Mouse (Mus musculus): ENCODE measurements around the gene Nsg2.
"Not testable (repeated sequence)": the region's sequence is repeated elsewhere in the genome, so short reads cannot be mapped to it uniquely, and the experiment has no call there.

Nsg2 gene

GRCm38 (mm10) chr11:32000281-32000680 is at the start of gene Nsg2:
Gene Nsg2, plus strand, starts transcription at chr11:32000463.
- peak; percentile 81 to 85 for DNase-seq (ENCODE audit: low read depth in 2 of 2, low spot score in 2 of 2)

- no peak for DNase-seq (ENCODE audit: low read depth in 2 of 2, low spot score in 2 of 2)
Observed at GRCm38 (mm10) chr11:31960071-31960470, 40.2 kb upstream of the Nsg2 start.

GRCm38 (mm10) chr11:31963993-31964392 is 36.3 kb upstream of the Nsg2 start:
- peak; percentile 13 to 27 for DNase-seq (ENCODE audit: low read depth in 2 of 2, low spot score in 2 of 2)

- no peak for DNase-seq (ENCODE audit: low read depth in 2 of 2, low spot score in 2 of 2)
Observed at GRCm38 (mm10) chr11:31965256-31966134, 34.8 kb upstream of the Nsg2 start, which contains the start of gene 4930524B15Rik. Gene 4930524B15Rik, plus strand, starts transcription at chr11:31965592.

- DNase-seq (ENCODE audit: low read depth in 2 of 2, low spot score in 2 of 2), result no peak
Observed at GRCm38 (mm10) chr11:31974132-31974531, 26.1 kb upstream of the Nsg2 start.

GRCm38 (mm10) chr11:31974826-31975225 is 25.4 kb upstream of the Nsg2 start:
- no peak for DNase-seq (ENCODE audit: low read depth in 2 of 2, low spot score in 2 of 2)

- no peak for DNase-seq (ENCODE audit: low read depth in 2 of 2, low spot score in 2 of 2)
Observed at GRCm38 (mm10) chr11:31975678-31976077, 24.6 kb upstream of the Nsg2 start.

- no peak for DNase-seq (ENCODE audit: low read depth in 2 of 2, low spot score in 2 of 2)
Observed at GRCm38 (mm10) chr11:31976137-31976536, 24.1 kb upstream of the Nsg2 start.

GRCm38 (mm10) chr11:31980089-31980488 is 20.2 kb upstream of the Nsg2 start:
- DNase-seq (ENCODE audit: low read depth in 2 of 2, low spot score in 2 of 2), result not testable (repeated sequence)

- no peak for DNase-seq (ENCODE audit: low read depth in 2 of 2, low spot score in 2 of 2)
Observed at GRCm38 (mm10) chr11:31981830-31982229, 18.4 kb upstream of the Nsg2 start.

- DNase-seq (ENCODE audit: low read depth in 2 of 2, low spot score in 2 of 2), result not testable (repeated sequence)
Observed at GRCm38 (mm10) chr11:31982247-31982943, 17.9 kb upstream of the Nsg2 start.

GRCm38 (mm10) chr11:31983249-31983648 is 17.0 kb upstream of the Nsg2 start:
- DNase-seq (ENCODE audit: low read depth in 2 of 2, low spot score in 2 of 2), result no peak

- DNase-seq (ENCODE audit: low read depth in 2 of 2, low spot score in 2 of 2), result no peak
Observed at GRCm38 (mm10) chr11:31984786-31985185, 15.5 kb upstream of the Nsg2 start.

- no peak for DNase-seq (ENCODE audit: low read depth in 2 of 2, low spot score in 2 of 2)
Observed at GRCm38 (mm10) chr11:31992535-31992934, 7.7 kb upstream of the Nsg2 start.

GRCm38 (mm10) chr11:31999716-32000115 is 547 bp upstream of the Nsg2 start:
- DNase-seq (ENCODE audit: low read depth in 2 of 2, low spot score in 2 of 2), result peak; percentile 29 to 30

- no peak for DNase-seq (ENCODE audit: low read depth in 2 of 2, low spot score in 2 of 2)
Observed at GRCm38 (mm10) chr11:32001181-32001910, 1.1 kb downstream of the Nsg2 start.

- DNase-seq (ENCODE audit: low read depth in 2 of 2, low spot score in 2 of 2), result no peak
Observed at GRCm38 (mm10) chr11:32002670-32003072, 2.4 kb downstream of the Nsg2 start.

GRCm38 (mm10) chr11:32008049-32008448 is 7.8 kb downstream of the Nsg2 start:
- DNase-seq (ENCODE audit: low read depth in 2 of 2, low spot score in 2 of 2), result not testable (repeated sequence)

GRCm38 (mm10) chr11:32008852-32009251 is 8.6 kb downstream of the Nsg2 start:
- no peak for DNase-seq (ENCODE audit: low read depth in 2 of 2, low spot score in 2 of 2)

GRCm38 (mm10) chr11:32009961-32010662 is 9.8 kb downstream of the Nsg2 start:
- DNase-seq (ENCODE audit: low read depth in 2 of 2, low spot score in 2 of 2), result peak; percentile 38 to 57

GRCm38 (mm10) chr11:32010663-32010970 is 10.4 kb downstream of the Nsg2 start:
- no peak for DNase-seq (ENCODE audit: low read depth in 2 of 2, low spot score in 2 of 2)
